Mouse (Mus musculus) olfactory bulb, adult 2 months (tissue): ENCODE results near the gene Fam118b. TPM values are rescaled to one million over a fixed set of nuclear protein-coding genes. Genes with fewer than 3 reads are reported as not detected.

Experiments
- H3K27ac ChIP-seq: fragments of 200-500 bp; 2 replicates; pipeline ENCODE4 v1.5.1; 2012; ENCODE audit warnings: low read depth, low read length; ENCODE audit not compliant: insufficient read depth
- H3K4me1 ChIP-seq: fragments of 200-500 bp; 2 replicates; pipeline ENCODE4 v1.6.1; 2012; ENCODE audit warnings: low read length; ENCODE audit not compliant: control insufficient read depth, insufficient read depth
- H3K4me3 ChIP-seq: fragments of 200-500 bp; 2 replicates; pipeline ENCODE4 v1.5.1; 2012; ENCODE audit warnings: mild to moderate bottlenecking, low read depth, low read length, moderate library complexity; ENCODE audit not compliant: insufficient read depth
- CTCF ChIP-seq: fragments of 200-500 bp; IDR thresholded peaks from 2 replicates; pipeline ENCODE4 v1.5.1; 2012; ENCODE audit warnings: low read depth, mild to moderate bottlenecking, low read length, moderate library complexity; ENCODE audit not compliant: insufficient read depth
- POLR2A ChIP-seq: fragments of 200-500 bp; IDR thresholded peaks from 2 replicates; pipeline ENCODE4 v1.6.1; 2012; ENCODE audit warnings: mild to moderate bottlenecking, low read depth, low read length, moderate library complexity; ENCODE audit not compliant: insufficient read depth
- WGBS: fragments of 180-500 bp; shearing (Covaris S2); methylation state at CpG from one replicate; pipeline ENCODE4 v1.1.7; 2018; 5-methylcytosine and 5-hydroxymethylcytosine counted together
- polyA plus RNA-seq: library from polyadenylated mRNA; stranded (reverse); fragments of >200 nt; gene quantifications from 2 replicates; pipeline ENCODE4 v1.2.4, GENCODE M21; 2012; ENCODE audit warnings: low replicate concordance; ENCODE audit not compliant: missing spikeins, insufficient read depth, insufficient read length

Fam118b gene
- polyA plus RNA-seq, 1 experiment, result not detected

DNA sequence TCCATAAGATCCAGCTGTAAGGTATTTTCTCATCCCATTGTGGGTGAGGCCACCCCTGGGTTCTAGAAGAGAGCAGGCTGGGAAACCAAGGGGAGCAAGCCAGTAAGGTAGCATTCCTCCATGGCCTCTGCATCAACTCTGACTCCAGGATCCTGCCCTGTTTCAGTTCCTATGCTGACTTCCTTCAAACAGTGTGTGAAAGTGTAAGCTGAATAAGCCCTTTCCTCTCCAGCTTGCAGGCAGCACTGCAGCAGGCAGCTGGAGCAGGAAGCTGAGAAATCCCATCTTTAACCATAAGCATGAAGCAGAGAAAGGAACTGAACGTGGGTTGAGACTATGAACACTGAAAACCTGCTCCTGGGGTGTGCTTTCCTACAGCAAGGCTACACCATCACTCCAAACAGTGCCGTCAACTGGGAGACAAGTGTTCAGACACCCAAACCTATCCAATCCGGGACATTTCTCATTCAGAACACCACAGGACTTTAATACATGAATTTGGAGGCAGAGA, 10.3 kb upstream of the Fam118b start:
- WGBS, result 82% methylated on average over 3 of the region's 3 CpGs
- no peak for TF ChIP-seq POLR2A
- no peak for TF ChIP-seq CTCF
- Histone ChIP-seq H3K4me3 (no peak overlapping the region), H3K27ac (no peak overlapping the region), H3K4me1 (no peaks in the 10 kb centered on the region)

DNA sequence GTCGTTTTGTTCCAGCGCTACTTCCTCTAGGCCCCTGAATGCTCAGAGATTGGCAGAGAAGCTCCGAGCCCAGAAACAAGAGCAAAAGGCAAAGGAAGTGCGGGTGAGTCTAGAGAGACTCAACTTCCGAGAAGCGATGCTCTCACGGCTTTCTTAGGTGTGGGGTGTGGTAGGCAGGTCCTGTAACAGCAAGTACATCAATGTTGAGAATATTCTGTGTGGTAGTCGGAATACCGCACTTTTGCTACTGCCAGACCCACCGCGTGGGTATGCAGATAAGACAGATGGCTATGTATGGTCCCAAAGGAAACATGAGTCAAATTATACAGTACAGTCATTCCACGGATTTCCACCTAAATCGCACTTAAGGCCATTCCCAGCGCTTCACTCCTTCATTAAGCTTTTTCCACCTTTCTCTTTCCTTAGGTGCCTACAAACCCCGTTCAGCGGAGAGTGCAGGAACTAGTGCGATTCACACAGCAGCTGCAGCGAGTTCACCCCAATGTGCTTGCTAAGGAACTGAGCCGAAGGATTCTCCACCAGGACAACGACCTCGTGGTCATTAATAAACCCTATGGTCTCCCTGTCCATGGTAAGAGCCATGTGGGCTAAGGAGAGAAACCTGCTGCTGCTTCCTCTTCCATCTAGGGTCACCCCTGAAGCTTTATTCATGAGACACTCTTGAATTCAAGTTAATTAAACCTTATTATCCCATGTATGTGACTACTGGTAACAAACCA, 541 bp upstream of the Fam118b start:
- H3K4me1 ChIP-seq, result peaks cover 2% of the 10 kb centered on the region; the same call in 1 of the 2 replicates
- no peak for TF ChIP-seq POLR2A
- TF ChIP-seq CTCF, result no peak
- peak overlapping the region; percentile 66 for H3K4me3 ChIP-seq
- 2% methylated on average over 21 of the region's 21 CpGs for WGBS
- H3K27ac ChIP-seq, result peak overlapping the region; percentile 58; the same call in 1 of the 2 replicates

DNA sequence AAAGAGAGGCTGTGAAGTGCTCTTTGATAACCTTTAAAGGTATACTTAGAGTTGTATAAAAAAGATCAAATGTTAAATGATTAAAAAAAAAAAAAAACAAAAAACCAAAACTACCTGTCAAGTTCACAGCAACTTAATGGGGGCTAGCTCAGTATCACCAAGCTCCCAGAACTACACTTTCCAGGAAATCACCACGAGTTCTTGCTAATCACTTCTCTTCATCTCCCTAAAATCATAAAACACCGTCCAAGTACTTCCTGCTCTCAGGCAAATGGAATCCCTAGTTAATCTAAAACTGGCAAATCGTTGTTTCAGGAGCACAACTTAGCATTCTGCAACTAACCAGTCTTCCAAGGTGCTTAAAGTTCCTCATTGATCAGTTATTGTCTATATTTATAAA, 3.1 kb downstream of the Fam118b start:
- 89% methylated on average over 3 of the region's 3 CpGs for WGBS
- TF ChIP-seq CTCF, result no peak
- TF ChIP-seq POLR2A, result no peak
- Histone ChIP-seq H3K4me3 (no peak overlapping the region), H3K27ac (no peak overlapping the region), H3K4me1 (peaks cover 2% of the 10 kb centered on the region; the same call in 1 of the 2 replicates)

DNA sequence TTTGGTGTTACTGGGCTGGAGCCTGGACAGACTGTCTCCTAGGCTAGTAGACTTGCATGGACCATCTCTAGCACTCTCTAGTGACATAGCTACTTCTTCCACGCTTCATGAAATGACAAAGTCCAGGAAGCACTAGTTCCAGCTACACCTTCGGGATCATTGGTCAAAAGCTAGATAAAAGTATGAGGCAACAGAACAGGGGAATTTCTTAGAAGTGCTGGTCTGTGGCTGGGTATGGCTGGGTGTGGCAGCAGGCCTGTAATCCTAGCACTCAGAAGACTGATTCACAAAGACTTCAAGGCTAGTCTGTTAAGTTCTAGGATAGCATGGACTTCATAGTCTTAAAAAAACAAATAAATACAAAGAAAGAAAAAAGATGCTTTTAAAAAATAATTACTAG, 4.2 kb downstream of the Fam118b start:
- TF ChIP-seq CTCF (no peak), POLR2A (no peak)
- WGBS, result 95% methylated on average over 2 of the region's 2 CpGs
- no peak overlapping the region for H3K27ac ChIP-seq
- H3K4me1 ChIP-seq, result peaks cover 2% of the 10 kb centered on the region; the same call in 1 of the 2 replicates
- no peak overlapping the region for H3K4me3 ChIP-seq

DNA sequence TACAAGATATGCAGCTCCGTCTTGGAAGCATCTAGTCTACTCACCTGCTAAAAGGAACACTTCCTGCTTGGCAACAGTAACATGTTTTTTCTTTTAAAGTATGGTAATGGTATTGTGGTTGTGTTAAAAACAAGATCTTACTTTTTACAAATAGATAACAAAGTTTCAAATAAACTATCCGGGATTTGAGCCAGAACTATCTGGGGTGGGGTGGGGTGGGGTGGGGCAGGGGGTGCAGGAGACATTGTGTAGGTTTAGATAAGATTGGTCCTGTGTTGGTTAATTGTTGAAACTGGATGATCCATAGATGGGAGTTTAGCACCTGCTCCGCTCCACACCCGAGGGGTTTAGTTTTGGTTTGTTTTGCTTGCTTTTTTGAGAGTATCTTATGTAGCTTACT, 5.2 kb downstream of the Fam118b start:
- H3K4me3 ChIP-seq, result no peak overlapping the region
- no peak for TF ChIP-seq CTCF
- no peak for TF ChIP-seq POLR2A
- no peak overlapping the region for H3K27ac ChIP-seq
- 90% methylated on average over 4 of the region's 4 CpGs for WGBS
- H3K4me1 ChIP-seq, result no peaks in the 10 kb centered on the region

DNA sequence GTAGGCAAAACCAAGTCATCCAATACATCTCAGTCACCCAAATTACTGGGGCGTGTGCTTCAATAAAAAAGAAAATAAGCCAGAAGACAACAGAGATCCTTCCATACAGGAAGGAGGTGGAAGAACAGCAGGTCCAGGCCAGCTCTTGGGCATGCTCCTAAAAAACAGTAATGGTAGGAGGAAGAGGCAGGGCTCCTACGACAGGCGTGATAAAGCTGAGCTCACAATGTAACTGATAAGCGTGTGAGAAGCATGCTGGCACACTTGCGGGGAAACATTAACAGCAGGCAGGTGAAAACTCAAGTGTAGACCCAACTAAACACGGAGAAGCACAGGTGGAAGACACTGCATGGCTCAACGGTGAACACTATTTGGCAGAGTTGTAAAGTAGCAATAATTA, 10.2 kb downstream of the Fam118b start:
- Histone ChIP-seq H3K4me3 (no peak overlapping the region), H3K4me1 (no peaks in the 10 kb centered on the region), H3K27ac (no peak overlapping the region)
- no peak for TF ChIP-seq POLR2A
- TF ChIP-seq CTCF, result no peak
- WGBS, result 93% methylated on average over 7 of the region's 7 CpGs

DNA sequence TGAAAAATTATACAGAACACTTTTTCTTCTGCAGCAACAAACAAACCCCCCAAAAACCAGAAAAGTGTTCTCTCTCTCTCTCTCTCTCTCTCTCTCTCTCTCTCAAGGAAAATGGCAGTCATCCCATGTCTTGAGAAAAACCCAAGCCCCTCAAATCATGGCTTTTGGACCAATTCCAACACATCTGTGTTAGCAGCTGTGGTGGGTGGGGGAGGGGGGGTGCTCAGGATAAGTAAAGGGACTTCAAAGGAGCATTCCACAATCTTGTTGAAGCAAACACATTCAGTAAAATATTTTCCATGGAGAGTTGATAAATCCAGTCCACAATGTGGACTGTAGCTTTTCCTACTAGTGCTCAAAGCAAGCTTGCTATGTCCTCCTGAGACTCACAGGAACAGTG, 18.1 kb downstream of the Fam118b start:
- Histone ChIP-seq H3K4me1 (no peaks in the 10 kb centered on the region; the same call in 1 of the 2 replicates), H3K27ac (no peak overlapping the region), H3K4me3 (no peak overlapping the region)
- TF ChIP-seq POLR2A, result no peak
- TF ChIP-seq CTCF, result no peak

DNA sequence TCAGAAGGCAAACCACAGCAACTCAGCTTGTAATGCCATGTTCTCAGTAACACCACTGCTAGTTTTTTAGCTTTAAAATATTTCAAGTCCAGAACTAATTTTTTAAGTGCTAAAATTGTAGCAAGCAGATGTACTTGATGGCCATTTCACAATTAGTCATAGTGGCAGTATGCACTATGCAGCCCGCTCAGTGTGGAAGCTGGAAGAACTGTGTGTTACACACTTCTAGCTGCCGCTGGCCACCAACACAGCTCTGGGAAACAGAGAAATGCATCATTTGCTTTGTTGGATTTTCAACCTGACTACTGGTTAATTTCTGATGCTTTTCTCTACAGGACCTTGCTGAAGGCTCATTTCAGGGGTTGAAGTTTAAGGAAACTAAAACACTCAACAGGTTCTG, 20.2 kb downstream of the Fam118b start:
- WGBS, result 98% methylated on average over 2 of the region's 2 CpGs
- no peak overlapping the region for H3K4me3 ChIP-seq
- TF ChIP-seq POLR2A (no peak), CTCF (no peak)
- no peak overlapping the region for H3K27ac ChIP-seq
- H3K4me1 ChIP-seq, result no peaks in the 10 kb centered on the region; the same call in 1 of the 2 replicates

DNA sequence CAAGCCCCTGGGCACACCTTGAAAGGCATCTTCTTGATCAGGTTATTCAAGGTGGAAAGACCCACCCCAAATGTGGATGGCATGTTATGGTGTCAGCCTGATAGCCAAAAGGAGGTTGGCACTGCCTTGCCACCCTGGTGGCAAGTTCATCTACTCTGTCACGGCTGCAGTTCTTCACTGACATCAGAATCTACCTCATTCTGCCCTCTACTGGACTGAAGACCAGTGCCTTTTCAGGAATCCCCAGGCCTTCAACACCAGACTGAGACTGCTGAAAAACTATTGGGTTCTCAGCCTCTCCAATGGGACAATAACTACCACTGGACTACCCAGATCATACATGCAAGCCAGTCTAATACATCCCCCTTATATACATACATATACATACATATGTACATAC, 27.9 kb downstream of the Fam118b start:
- WGBS, result 76% methylated on average over 1 of the region's 1 CpGs
- Histone ChIP-seq H3K27ac (no peak overlapping the region), H3K4me3 (no peak overlapping the region), H3K4me1 (peaks cover 3% of the 10 kb centered on the region; the same call in 1 of the 2 replicates)
- TF ChIP-seq POLR2A, result no peak
- no peak for TF ChIP-seq CTCF
